Mouse (Mus musculus): ENCODE measurements around the gene Sh2b3.

The Sh2b3 gene

DNA sequence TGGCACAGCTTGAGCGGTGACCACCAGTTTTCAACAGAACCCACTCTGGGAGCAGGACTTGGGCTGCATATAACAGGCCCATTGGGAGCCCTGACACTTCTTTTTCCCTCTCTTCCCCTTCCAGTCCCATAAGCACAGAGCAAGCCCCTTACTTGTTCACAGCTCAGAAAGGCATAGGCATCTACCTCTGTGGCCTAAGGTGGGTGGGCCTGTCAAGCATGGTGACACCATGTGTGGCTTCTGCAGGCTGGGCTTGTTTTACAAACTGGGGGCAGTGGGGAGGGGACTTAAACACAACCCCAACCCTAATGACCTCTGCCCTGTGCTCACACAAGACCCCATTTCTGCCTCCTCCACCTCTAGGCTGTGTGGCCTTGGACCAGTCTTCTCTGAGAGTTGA is 13.8 kb downstream of the Sh2b3 start:
- DNase-seq (ENCODE audit: low read depth, low spot score) = no peak

DNA sequence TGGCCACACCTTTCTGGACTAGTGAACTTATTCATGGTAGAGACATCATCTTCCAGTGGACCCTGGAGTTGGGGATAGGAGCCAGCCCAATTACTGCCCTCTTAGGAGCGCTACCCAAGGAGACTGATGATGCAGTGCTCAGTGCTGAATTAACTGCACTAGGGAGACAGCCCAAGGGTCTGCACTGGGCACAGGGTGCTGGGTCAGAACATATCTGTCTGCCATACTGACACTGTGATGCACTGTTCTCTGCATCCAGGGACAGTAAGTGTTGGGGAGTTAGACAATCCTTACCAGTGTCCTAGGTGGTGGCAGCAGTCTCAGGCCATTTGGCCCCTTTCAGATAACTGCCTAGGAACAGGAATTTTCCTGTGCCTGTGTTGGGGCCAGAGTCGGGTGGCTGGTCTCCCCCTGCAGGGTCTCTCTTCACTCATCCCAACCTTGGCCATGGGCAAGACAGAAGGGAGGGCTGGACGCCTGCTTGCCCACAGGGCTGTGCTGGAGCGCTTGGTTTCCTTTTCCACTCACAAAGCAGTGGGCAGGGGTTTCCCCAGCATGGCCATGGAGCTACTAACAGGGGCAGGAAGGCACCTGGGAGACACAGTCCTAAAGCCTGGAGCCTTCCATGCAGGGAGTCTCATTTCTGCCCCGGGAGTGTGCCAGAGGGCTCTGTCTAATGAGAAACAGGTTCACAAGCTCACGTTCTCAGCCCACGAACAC is 14.5 kb downstream of the Sh2b3 start:
- DNase-seq (ENCODE audit: low read depth, low spot score) = no peak

DNA sequence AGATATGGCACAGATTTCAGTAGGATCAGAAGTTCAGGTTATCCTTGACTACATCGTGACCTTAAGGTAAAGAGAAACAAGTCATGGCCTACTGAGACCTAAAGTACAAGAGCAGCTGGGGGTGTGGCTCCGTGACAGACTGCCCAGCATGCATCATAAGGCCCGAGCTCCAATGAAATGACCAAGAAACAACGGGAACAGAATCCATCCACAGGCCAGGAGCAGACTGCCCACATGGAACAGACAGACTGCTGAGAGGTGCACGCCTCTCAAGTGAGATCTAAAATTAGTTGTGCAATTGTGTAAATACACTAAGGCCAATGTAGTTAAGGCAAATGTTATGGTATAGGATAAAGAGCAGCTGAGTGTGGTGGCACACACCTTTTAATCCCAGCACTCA is 15.9 kb downstream of the Sh2b3 start:
- peak; percentile 73 for DNase-seq (ENCODE audit: low read depth, low spot score)

DNA sequence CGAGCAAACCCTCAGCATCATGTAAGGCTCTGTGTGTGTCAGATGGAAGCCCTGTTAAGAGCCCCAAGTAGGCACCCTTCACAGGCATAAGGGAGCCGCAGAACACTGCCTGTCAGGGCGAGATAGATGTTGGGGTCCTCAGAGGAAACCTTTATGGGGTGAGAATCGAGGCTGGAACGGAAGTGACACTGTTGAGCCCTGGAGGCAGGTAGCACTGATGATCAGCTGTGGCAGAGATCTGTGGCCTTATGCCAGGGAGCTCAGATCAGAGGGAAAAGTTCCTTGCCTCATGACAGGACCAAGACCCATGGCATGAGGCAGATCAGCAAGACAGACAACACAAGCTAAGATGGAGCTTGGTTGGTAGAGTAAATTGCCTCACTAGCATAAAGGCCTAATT is 16.3 kb downstream of the Sh2b3 start:
- no peak for DNase-seq (ENCODE audit: low read depth, low spot score)

DNA sequence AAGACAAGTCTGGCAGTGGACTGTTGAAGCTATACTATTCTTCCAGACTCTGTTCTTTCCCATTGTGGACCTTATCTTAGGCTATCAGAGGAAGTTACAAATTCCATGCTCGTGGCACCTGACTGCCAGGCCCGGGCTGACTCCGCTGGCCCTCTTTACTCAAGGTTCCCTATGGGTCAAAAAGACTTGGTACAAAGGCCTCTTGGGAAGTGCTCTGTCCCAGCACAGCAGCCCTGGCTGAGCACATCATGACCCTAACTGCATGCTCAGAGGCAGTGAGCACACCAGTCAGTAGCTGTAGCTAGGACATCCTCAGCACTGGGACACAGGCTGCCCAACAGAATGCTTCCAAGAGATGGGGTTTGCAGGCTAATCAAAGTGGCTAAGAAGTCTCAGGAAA is 16.8 kb downstream of the Sh2b3 start:
- DNase-seq (ENCODE audit: low read depth, low spot score) = no peak

DNA sequence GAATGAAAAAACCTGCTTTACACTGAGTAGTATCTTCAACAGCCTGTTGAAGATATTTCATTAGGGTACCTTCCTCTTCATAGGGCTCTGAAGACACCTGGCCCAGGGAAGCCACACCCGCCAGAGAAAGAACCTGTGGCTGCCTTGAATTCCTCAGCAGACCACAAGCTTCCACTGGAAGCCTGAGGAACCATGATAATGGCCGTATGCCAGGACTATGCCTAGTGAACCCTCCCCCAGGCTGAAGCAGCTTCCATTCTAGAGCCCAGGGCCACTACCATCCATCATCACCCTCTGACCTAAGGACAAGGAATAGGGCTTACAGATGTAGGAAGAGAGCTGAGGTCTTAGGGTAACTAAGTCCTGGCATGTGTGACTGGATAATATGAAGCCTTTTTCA is 17.3 kb downstream of the Sh2b3 start:
- DNase-seq (ENCODE audit: low read depth, low spot score) = no peak

DNA sequence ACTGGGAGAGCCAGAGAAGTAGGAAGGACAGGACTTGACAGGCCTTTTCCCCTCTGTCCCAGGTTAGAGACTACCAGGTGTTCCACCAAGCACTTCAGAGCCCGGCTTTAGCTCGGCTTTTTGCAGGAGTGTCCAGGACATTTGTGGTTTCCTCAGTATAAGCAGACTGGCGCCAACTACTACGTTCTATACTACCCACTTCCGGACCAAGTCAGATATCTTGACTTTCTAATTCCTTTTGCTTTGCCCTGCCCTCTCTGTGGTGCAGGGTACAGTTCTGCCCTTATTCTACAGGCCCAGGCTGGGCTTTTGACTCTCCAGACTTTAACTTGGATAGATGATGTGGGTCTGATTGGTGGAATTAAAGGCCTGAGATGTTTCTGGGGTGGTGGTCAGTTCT is 17.9 kb downstream of the Sh2b3 start:
- DNase-seq (ENCODE audit: low read depth, low spot score) = no peak

DNA sequence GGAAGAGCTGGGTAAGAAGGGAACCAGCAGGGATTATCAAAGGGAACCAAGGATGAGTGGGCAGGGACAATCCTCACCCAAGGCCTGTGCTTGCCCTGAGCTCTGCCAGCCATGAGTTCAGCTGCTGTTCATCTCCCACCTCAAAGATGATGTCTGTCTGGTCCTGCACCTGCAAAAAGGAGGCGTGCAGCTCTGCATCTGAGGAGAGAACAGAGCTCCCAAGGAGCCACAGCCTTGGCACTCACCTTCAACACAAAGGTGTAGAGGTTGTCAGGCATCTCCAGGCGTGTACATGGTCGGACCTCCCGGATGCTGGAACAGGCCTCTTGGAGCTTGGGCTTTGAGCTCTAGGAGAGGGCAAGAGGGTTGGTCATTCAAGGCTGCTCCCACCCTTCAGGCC is 18.6 kb downstream of the Sh2b3 start:
- DNase-seq (ENCODE audit: low read depth, low spot score) = no peak

DNA sequence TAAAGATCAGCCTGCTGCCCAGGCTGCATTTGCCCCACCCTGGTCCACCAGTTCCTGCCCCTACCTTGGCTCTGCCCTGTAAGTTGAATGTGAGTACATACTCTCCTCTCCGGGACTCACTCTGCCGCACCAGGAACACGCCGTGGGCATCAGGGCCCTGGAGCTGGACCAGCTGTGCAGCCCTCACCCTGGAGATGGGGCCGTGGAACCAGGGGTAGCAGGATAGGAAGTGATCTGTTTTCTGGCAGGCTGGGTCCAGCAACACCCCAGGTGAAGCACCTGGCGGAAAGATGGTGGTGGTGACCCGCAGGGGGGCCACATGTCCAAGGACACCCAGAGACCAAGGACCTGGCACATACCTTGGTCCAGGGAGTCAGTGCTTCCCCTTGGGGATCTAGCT is 19.0 kb downstream of the Sh2b3 start:
- DNase-seq (ENCODE audit: low read depth, low spot score) = no peak

DNA sequence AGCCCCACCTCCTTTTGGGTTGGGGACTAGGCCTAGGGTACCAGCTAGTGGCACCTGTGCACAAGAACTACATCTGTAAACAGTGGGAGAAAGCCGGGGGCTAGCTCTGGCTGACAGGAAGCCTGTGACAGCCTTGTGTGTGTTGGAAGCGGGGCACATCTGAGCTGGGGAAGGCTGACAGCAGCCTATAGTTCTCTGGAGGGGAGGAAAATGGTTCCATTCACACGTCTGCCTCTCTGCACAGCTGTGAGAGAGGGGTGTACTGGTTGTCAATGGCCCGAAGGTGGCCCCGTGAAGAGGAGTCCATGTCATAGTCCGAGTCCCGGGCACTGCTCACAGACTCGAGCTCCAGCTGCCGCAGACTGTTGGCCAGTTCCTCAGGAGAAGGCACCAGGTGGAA is 19.9 kb downstream of the Sh2b3 start:
- no peak for DNase-seq (ENCODE audit: low read depth, low spot score)

DNA sequence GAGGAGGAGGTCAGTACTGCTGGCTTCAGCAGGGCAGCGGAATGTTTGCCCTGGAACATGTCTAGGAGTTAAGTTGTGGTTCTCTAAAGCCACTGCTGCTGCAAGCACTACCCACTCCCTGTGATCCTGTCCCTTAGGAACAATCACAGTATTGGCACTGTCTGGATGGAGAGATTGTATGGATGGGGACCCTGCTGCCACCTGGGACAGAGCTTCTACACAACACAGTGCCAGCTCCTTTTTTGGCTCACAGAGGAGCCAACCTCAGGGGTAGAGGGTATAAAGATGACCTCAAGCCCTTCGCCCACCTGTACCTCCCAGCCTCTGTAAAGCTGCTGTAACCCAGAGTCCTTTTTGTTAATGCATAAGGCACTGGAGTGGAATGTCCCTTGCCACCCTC is 20.8 kb downstream of the Sh2b3 start:
- DNase-seq (ENCODE audit: low read depth, low spot score) = no peak

DNA sequence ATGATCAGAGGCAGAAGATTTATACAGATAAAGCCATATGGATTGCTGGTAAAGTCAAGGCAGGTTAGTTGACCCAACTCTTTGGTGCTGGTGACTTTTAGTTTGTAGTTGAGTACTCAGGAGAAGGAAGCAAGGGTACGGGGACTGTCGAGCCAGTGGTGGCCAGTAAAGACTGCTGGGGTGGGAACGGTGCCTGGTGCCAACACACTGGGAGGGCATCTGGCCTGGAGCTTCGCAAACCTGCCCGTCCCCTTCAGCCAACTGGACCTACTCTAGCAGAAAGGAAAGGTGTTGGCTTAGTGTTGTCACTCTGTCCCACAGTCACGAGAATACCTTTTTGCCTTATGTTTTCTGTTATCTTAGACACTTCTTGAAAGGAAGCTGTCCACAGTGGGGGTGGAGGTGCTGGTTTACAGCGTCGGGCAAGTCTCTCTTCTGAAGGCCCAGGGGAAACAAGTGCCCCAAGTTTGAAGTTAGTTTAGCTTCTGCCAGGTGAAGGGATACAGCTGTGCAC is 21.5 kb downstream of the Sh2b3 start:
- DNase-seq (ENCODE audit: low read depth, low spot score) = no peak

DNA sequence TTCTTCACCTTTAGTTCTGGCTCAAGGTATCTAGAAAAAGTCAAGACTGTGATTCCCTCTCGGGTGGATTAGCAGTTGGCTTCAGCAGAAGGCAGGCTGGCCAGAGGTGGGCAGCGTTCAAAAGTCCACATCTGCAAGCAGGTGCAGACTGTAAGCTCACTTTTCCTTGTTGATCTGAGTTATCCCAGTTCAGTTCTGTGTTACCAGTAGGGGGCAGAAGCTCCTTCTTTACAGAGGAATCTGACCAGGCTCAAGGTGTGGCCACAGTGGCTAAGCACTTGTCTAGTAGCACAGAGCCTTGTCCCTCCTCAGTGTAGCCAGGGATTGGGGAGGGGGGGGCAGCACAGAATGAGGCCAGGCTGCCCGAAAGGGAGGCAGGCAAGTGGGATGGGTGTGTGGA is 22.4 kb downstream of the Sh2b3 start:
- peak; percentile 90 for DNase-seq (ENCODE audit: low read depth, low spot score)

DNA sequence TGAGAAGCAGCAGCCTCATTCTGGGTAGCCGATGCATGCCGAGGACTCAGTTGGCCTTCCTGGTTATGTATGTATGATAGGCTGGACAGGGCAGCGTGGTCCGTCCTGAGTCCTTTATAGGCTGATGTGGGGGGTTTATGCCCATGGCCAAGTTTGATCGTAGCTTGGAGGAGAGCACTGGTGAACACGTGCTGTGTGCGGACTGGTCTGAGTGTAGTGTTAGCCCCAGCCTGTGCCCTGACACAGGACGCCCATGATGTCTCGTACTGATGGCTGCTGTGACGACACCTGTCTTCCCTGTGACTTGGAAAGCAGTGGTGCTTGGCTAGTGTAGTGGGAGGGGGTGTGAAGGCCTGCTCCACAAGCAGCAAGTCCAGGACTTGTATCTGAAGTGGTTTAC is 23.7 kb downstream of the Sh2b3 start:
- no peak for DNase-seq (ENCODE audit: low read depth, low spot score)

DNA sequence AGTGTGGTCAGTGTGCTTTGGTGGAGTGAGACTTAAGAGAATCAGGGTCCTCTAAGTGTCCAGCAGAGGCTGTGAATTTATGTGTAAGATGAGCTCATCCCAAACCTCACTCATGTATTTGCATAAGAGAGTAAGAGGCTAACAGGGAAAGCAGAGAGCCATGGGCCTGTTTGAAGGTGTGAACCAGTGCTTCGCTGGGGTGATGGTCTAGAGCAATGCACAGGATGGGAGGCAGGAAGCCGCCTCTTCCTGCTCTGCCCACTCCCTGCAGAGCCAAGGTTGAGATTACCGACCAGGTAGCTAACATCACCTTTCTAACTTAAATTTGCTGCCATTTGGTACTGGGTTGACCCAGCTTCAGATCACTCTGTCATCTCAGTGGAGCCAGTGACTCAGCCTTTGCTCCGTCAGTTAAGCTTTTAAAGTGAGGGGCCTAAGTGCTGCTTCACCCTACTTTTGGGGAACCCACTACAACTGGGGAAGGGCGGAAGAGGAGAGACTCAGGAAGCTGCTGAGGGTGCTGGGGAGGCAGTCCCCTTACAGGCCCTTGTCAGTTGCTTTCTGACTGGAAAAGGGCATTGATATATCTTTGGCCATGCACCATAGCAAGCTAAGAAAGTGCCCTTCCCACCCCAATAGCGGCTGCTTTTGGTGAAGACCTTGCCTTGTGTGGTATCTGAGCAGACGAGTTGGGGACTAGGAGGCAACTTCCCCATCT is 24.8 kb downstream of the Sh2b3 start:
- no peak for DNase-seq (ENCODE audit: low read depth, low spot score)

DNA sequence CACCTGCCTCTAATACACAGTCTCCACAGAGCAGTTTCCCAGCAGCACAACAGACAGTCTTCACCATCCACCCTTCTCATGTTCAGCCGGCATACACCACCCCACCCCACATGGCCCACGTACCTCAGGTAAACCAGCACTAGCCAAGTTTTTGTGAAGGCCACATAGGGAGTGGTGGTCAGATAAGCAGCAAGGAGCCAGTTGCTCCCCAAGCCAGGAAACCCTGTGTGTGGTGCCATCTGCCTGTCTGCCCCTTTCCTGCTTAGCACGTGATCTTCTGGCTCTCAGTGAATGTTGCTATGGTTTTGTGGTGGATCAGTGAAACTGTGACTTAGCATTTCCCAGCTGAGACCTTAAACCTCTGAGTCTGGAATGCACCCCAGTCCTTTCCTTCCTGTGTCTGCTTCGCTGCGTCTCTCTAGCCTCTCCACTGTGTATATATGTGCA is 25.9 kb downstream of the Sh2b3 start:
- peak; percentile 82 for DNase-seq (ENCODE audit: low read depth, low spot score)

DNA sequence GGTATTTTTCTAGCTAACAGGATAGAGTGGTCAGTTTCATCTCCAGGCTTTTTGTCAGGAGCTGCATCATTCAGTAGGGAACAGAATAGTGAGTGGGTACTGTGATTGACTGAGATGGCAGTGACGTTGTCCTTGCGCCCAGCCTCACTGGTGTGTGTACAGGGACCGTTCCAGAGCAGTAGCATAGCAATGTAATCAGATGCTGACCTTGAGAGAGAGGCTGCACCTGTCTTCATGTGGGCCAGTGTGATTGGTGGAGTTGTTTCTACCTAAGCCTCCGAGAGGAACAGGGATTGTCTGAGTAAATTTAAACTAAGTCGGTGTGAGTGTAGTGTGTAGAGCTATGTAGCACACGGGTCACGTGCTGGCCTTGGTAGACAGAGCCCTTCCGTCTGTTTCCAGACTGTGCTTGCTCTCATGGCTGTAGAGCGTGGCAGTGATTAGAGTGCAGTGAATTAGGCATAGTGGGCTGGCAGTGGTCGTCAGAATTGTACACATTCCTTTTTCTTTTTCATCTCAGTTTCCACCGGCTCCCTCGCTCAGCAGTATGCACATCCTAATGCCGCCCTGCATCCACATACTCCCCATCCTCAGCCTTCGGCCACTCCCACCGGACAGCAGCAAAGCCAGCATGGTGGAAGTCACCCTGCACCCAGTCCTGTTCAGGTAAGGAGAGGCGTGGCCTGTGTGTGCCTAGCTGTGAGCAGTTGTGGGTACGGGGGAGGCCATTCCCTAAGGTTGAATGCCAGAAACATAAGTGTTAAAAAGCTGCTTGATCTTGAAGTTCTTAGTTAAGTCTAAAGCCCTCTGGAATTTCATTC is 26.9 kb downstream of the Sh2b3 start:
- DNase-seq (ENCODE audit: low read depth, low spot score) = no peak

DNA sequence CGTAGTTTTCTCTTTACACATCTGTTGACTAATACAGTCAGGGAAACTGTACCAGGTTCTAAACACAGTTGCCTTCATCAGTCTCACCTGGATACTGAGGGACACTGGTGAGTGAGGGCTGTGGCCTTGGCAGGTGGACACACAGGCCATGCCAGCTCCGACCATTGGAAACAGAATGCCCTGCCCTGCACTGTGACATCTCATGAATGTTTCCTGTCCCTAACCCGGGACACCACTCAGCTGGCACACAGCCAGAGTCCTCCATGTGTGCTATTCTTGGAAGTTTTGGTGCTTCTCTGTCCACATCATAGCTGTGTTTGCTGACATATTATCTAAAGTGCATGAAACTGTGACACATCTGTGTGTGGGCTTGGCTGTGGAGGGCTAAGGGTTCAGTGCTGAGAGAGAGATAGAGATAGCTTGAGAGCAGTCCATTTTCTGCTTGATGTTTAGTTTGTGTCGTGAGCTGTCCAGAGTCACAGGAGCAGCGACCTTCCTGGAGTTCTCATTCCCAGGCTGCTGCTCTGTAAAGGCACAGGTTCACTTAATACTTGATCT is 27.7 kb downstream of the Sh2b3 start:
- DNase-seq (ENCODE audit: low read depth, low spot score) = no peak

DNA sequence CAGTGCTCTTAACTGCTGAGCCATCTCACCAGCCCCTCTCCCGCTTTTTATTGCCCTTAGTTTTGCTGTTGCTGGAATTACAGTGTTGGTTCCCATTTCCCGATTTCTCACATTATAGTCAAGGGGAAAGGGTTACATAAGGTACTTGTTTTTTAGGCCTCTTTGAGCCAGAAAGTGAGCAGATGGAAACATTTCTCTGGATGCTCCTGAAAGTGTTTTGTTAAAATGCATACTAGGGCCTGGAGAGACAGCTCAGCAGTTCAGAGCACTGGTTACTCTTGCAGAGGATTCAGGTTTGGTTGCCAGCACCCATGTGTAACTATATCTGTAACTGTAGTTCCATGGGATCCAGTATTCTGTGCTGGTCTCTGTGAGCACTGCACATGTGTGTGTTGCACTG is 29.2 kb downstream of the Sh2b3 start:
- peak; percentile 56 for DNase-seq (ENCODE audit: low read depth, low spot score)

DNA sequence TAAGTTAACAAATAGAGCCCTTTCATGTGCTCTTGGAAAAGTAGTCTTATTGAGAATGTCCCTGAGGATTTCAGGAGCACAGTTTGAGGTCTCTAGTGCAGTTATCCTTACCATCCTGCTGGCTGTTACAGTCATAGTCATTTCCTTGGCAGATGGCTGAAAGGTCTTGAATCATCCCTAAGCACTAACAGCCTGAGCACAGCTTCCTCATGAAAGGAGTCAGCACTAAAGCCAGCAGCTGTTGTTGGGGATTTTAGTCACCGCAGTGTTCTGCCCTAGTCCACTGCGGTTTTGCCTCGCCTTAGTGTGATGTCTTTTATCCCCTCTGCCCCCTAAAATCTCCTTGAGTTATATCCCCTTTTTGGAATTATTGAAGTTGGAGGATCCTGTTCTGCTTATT is 30.3 kb downstream of the Sh2b3 start:
- DNase-seq (ENCODE audit: low read depth, low spot score) = peak; percentile 82

DNA sequence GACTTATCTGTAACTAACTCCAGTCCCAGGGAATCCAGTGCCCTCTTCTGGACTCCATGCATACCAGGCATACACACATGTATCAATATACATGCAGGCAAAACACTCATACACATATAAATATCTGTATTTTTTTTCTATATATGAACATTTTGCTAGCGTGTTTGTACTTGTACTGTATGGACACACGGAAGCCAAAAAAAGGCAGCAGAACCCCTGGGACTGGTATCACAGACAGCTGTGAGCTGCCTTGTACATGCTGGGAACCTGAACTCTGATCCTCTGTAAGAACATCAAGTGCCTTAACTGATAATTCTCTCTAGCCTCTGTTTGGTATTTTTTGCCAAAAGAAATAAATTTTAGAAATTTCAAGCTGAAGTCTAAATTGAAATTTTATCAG is 39.0 kb downstream of the Sh2b3 start:
- no peak for DNase-seq (ENCODE audit: low read depth, low spot score)

DNA sequence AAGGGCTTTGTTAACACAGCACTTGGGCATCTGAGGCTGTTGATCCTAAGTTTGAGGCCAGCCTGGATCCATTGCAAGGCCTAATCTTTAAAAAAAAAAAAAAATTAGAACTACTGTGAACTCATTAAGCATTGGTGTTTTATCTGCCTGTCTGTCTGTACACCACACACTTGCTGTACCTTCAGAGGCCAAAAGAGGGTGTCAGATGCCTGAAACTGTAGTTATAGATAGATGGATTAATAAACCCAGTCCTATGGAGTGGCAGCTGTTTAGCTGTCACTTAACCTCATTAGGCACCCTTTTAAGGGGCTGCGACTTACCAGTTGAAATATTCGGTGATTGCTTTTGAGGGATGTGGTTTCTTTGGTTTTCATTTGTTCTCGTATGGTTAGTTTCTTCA is 41.6 kb downstream of the Sh2b3 start:
- no peak for DNase-seq (ENCODE audit: low read depth, low spot score)
